Mouse (Mus musculus) MEL (cell line): ENCODE data around the gene Erbb4. TPM values are rescaled to one million over a fixed set of nuclear protein-coding genes. Genes with fewer than 3 reads are reported as not detected.

ENCODE experiments used
- DNase-seq: peaks from one replicate; pipeline ENCODE4 v3.0.0; 2011; ENCODE audit warnings: low read depth, low spot score
- H3K27ac ChIP-seq: 2 replicates; pipeline ENCODE4 v1.5.1; 2012; ENCODE audit warnings: low read depth, mild to moderate bottlenecking, control low read depth, low read length, moderate library complexity; ENCODE audit not compliant: control insufficient read depth
- H3K27me3 ChIP-seq, 2 experiments: fragments of 150-350 bp in 1 of 2; sonication (generic) in 1 of 2; 2 replicates each; pipeline ENCODE4 v1.6.1; 2012; ENCODE audit warnings: low read length in 2 of 2, mild to moderate bottlenecking in 2 of 2, improper control_type of control experiment in 1 of 2, moderate library complexity in 1 of 2; ENCODE audit not compliant: insufficient read depth in 2 of 2, control insufficient read depth in 1 of 2
- H3K36me3 ChIP-seq, 2 experiments: 2 replicates each; pipeline ENCODE4 v1.6.1; 2012 to 2014; ENCODE audit warnings: low read length in 2 of 2, improper control_type of control experiment in 1 of 2, inconsistent platforms in 1 of 2, mild to moderate bottlenecking in 1 of 2; ENCODE audit not compliant: insufficient read depth in 2 of 2, control insufficient read depth in 1 of 2
- H3K4me1 ChIP-seq, 2 experiments: fragments of 150-350 bp in 1 of 2; sonication (generic) in 1 of 2; 2 replicates each; pipeline ENCODE4 v1.6.1; 2012; ENCODE audit warnings: low read length in 2 of 2, improper control_type of control experiment in 1 of 2, mild to moderate bottlenecking in 1 of 2; ENCODE audit not compliant: insufficient read depth in 2 of 2, control insufficient read depth in 1 of 2
- H3K4me3 ChIP-seq, 2 experiments: fragments of 150-350 bp in 1 of 2; sonication (generic) in 1 of 2; 2 replicates each; pipeline ENCODE4 v1.5.1; 2012; ENCODE audit warnings: low read depth in 2 of 2, low read length in 2 of 2, mild to moderate bottlenecking in 2 of 2, moderate library complexity in 2 of 2, control low read depth in 1 of 2, improper control_type of control experiment in 1 of 2; ENCODE audit not compliant: control insufficient read depth in 1 of 2, insufficient read depth in 1 of 2
- H3K79me2 ChIP-seq: 2 replicates; pipeline ENCODE4 v1.6.1; 2012; ENCODE audit warnings: mild to moderate bottlenecking, low read length, moderate library complexity; ENCODE audit not compliant: control insufficient read depth, poor library complexity, insufficient read depth
- H3K9ac ChIP-seq: 2 replicates; pipeline ENCODE4 v1.6.1; 2012; ENCODE audit warnings: low read depth, mild to moderate bottlenecking, control low read depth, low read length, moderate library complexity; ENCODE audit not compliant: control insufficient read depth, poor library complexity, severe bottlenecking
- H3K9me3 ChIP-seq: fragments of 150-350 bp; sonication (generic); replicated peaks from 2 replicates; pipeline ENCODE4 v1.6.1; 2012; ENCODE audit warnings: mild to moderate bottlenecking, low read length, improper control_type of control experiment, moderate library complexity; ENCODE audit not compliant: insufficient read depth
- CHD2 ChIP-seq: IDR thresholded peaks from 2 replicates; pipeline ENCODE4 v1.6.1; 2011; ENCODE audit warnings: low read length, improper control_type of control experiment
- CTCF ChIP-seq, 3 experiments: IDR thresholded peaks in 2 of 3; conservative IDR thresholded peaks in 1 of 3; 2 replicates each; pipeline ENCODE4 v1.5.1; 2011 to 2012; ENCODE audit warnings: low read length in 3 of 3, low read depth in 2 of 3, mild to moderate bottlenecking in 2 of 3, improper control_type of control experiment in 1 of 3, inconsistent platforms in 1 of 3, mixed read lengths in 1 of 3, moderate library complexity in 1 of 3; ENCODE audit not compliant: control insufficient read depth in 1 of 3, insufficient read depth in 1 of 3, poor library complexity in 1 of 3, severe bottlenecking in 1 of 3
- E2F4 ChIP-seq: IDR thresholded peaks from 2 replicates; pipeline ENCODE4 v1.6.1; 2011; ENCODE audit warnings: low read depth, low read length, improper control_type of control experiment, borderline replicate concordance
- ELF1 ChIP-seq: IDR thresholded peaks from 2 replicates; pipeline ENCODE4 v1.6.1; 2014; ENCODE audit warnings: low read depth, mild to moderate bottlenecking, inconsistent platforms, low read length, improper control_type of control experiment, moderate library complexity
- ETS1 ChIP-seq: IDR thresholded peaks from 2 replicates; pipeline ENCODE4 v1.6.1; 2012; ENCODE audit warnings: low read depth, mild to moderate bottlenecking, inconsistent platforms, low read length, improper control_type of control experiment, moderate library complexity
- GABPA ChIP-seq: IDR thresholded peaks from 2 replicates; pipeline ENCODE4 v1.6.1; 2012; ENCODE audit warnings: low read depth, mild to moderate bottlenecking, inconsistent platforms, low read length, improper control_type of control experiment, moderate library complexity
- GATA1 ChIP-seq: IDR thresholded peaks from 2 replicates; pipeline ENCODE4 v1.6.1; 2011; ENCODE audit warnings: low read depth, low read length, improper control_type of control experiment
- HCFC1 ChIP-seq: IDR thresholded peaks from 2 replicates; pipeline ENCODE4 v1.6.1; 2012; ENCODE audit warnings: low read depth, mild to moderate bottlenecking, inconsistent platforms, low read length, improper control_type of control experiment, moderate library complexity
- JUND ChIP-seq: IDR thresholded peaks from 2 replicates; pipeline ENCODE4 v1.6.1; 2011; ENCODE audit warnings: low read depth, mild to moderate bottlenecking, improper control_type of control experiment, low read length
- KAT2A ChIP-seq: conservative IDR thresholded peaks from 2 replicates; pipeline ENCODE4 v1.6.1; 2012; ENCODE audit warnings: low read depth, low read length, improper control_type of control experiment, inconsistent platforms
- MAX ChIP-seq: IDR thresholded peaks from 2 replicates; pipeline ENCODE4 v1.6.1; 2011; ENCODE audit warnings: low read length, improper control_type of control experiment
- MAZ ChIP-seq: IDR thresholded peaks from 2 replicates; pipeline ENCODE4 v1.6.1; 2012; ENCODE audit warnings: low read depth, mild to moderate bottlenecking, inconsistent platforms, low read length, improper control_type of control experiment
- MXI1 ChIP-seq: IDR thresholded peaks from 2 replicates; pipeline ENCODE4 v1.6.1; 2011; ENCODE audit warnings: mild to moderate bottlenecking, low read depth, low read length, improper control_type of control experiment
- MYB ChIP-seq: IDR thresholded peaks from 2 replicates; pipeline ENCODE4 v1.6.1; 2011; ENCODE audit warnings: mild to moderate bottlenecking, low read depth, low read length, improper control_type of control experiment
- NELFE ChIP-seq: IDR thresholded peaks from 2 replicates; pipeline ENCODE4 v1.6.1; 2011; ENCODE audit warnings: low read depth, low read length, improper control_type of control experiment
- NRF1 ChIP-seq: IDR thresholded peaks from 2 replicates; pipeline ENCODE4 v1.6.1; 2014; ENCODE audit warnings: low read depth, mild to moderate bottlenecking, inconsistent platforms, low read length, improper control_type of control experiment, moderate library complexity; ENCODE audit not compliant: poor library complexity, insufficient read depth, severe bottlenecking
- POLR2AphosphoS2 ChIP-seq: IDR thresholded peaks from 2 replicates; pipeline ENCODE4 v1.6.1; 2011; ENCODE audit warnings: low read length, improper control_type of control experiment
- POLR2AphosphoS5 ChIP-seq: IDR thresholded peaks from 2 replicates; pipeline ENCODE4 v1.6.1; 2012; ENCODE audit warnings: low read depth, borderline replicate concordance, mild to moderate bottlenecking, inconsistent platforms, low read length, moderate library complexity, mixed read lengths
- RAD21 ChIP-seq: IDR thresholded peaks from 2 replicates; pipeline ENCODE4 v1.6.1; 2011; ENCODE audit warnings: mild to moderate bottlenecking, low read depth, low read length, improper control_type of control experiment
- RCOR1 ChIP-seq: IDR thresholded peaks from 2 replicates; pipeline ENCODE4 v1.6.1; 2012; ENCODE audit warnings: low read depth, mild to moderate bottlenecking, inconsistent platforms, low read length, improper control_type of control experiment
- SIN3A ChIP-seq: IDR thresholded peaks from 2 replicates; pipeline ENCODE4 v1.6.1; 2012; ENCODE audit warnings: low read length, improper control_type of control experiment, inconsistent platforms
- SMC3 ChIP-seq: IDR thresholded peaks from 2 replicates; pipeline ENCODE4 v1.6.1; 2011; ENCODE audit warnings: low read depth, low read length, improper control_type of control experiment
- UBTF ChIP-seq: IDR thresholded peaks from 2 replicates; pipeline ENCODE4 v1.6.1; 2012; ENCODE audit warnings: low read depth, mild to moderate bottlenecking, inconsistent platforms, low read length, improper control_type of control experiment, moderate library complexity, borderline replicate concordance; ENCODE audit not compliant: insufficient read depth
- USF1 ChIP-seq: IDR thresholded peaks from 2 replicates; pipeline ENCODE4 v1.6.1; 2014; ENCODE audit warnings: low read depth, mild to moderate bottlenecking, inconsistent platforms, low read length, improper control_type of control experiment, moderate library complexity
- USF2 ChIP-seq, 2 experiments: IDR thresholded peaks; 2 replicates each; pipeline ENCODE4 v1.6.1; 2011 to 2012; ENCODE audit warnings: improper control_type of control experiment in 2 of 2, low read length in 2 of 2, borderline replicate concordance in 1 of 2, inconsistent platforms in 1 of 2, low read depth in 1 of 2, mild to moderate bottlenecking in 1 of 2; ENCODE audit not compliant: insufficient read depth in 1 of 2
- ZMIZ1 ChIP-seq: IDR thresholded peaks from 2 replicates; pipeline ENCODE4 v1.6.1; 2012; ENCODE audit warnings: low read depth, mild to moderate bottlenecking, inconsistent platforms, low read length, improper control_type of control experiment, moderate library complexity
- ZNF384 ChIP-seq: IDR thresholded peaks from 2 replicates; pipeline ENCODE4 v1.6.1; 2012; ENCODE audit warnings: low read depth, mild to moderate bottlenecking, inconsistent platforms, low read length, improper control_type of control experiment
- polyA plus RNA-seq, 2 experiments: library from polyadenylated mRNA; stranded (reverse) in 1 of 2; unstranded in 1 of 2; fragments of >175 nt in 1 of 2; fragments of >200 nt in 1 of 2; gene quantifications; 2 replicates each; pipeline versions ENCODE4 v1.2.1 to v1.2.4; 2012; ENCODE audit warnings: low replicate concordance in 2 of 2, low read depth in 1 of 2; ENCODE audit not compliant: insufficient read length in 2 of 2, insufficient read depth in 1 of 2, missing spikeins in 1 of 2
- total RNA-seq: library from RNA; depleted of rRNA; stranded (reverse); fragments of 300-350 nt; gene quantifications from 2 replicates; pipeline ENCODE4 v1.2.3, GENCODE M21; 2012

Gene Erbb4
- total and polyA plus RNA-seq, 3 experiments: not detected

- Histone ChIP-seq H3K4me3 (no peak overlapping the region), H3K4me1 (no peaks in the 10 kb centered on the region), H3K36me3 (no peaks in the 10 kb centered on the region), H3K9me3 (no peaks in the 10 kb centered on the region), H3K79me2 (no peaks in the 10 kb centered on the region), H3K27ac (no peak overlapping the region), H3K27me3 (no peaks in the 10 kb centered on the region), H3K9ac (no peak overlapping the region)
- TF ChIP-seq ELF1 (no peak), CTCF (IDR thresholded peaks at IDR 0.05 in 2 of 3, conservative IDR thresholded peaks at IDR 0.05 in 1 of 3; ENCODE audit: control insufficient read depth in 1 of 3, insufficient read depth in 1 of 3, low read depth in 2 of 3, low read length in 3 of 3, poor library complexity in 1 of 3, severe bottlenecking in 1 of 3) (no peak), SMC3 (no peak), SIN3A (no peak), CHD2 (no peak), GABPA (no peak)
- DNase-seq: no peak
Observed at GRCm38 (mm10) chr1:68517820-68518219, 590.0 kb downstream of the Erbb4 start.

GRCm38 (mm10) chr1:68503873-68504272 lies 604.0 kb downstream of the Erbb4 start:
- Histone ChIP-seq H3K9ac (no peak overlapping the region), H3K4me1 (no peaks in the 10 kb centered on the region), H3K4me3 (no peak overlapping the region), H3K79me2 (no peaks in the 10 kb centered on the region), H3K27me3 (no peaks in the 10 kb centered on the region), H3K9me3 (no peaks in the 10 kb centered on the region), H3K27ac (no peak overlapping the region), H3K36me3 (no peaks in the 10 kb centered on the region)
- DNase-seq: no peak
- TF ChIP-seq NRF1: no peak
- no peak for TF ChIP-seq CTCF (IDR thresholded peaks at IDR 0.05 in 2 of 3, conservative IDR thresholded peaks at IDR 0.05 in 1 of 3; ENCODE audit: control insufficient read depth in 1 of 3, insufficient read depth in 1 of 3, low read depth in 2 of 3, low read length in 3 of 3, poor library complexity in 1 of 3, severe bottlenecking in 1 of 3)
- TF ChIP-seq ZNF384: no peak
- no peak for TF ChIP-seq GATA1
- no peak for TF ChIP-seq KAT2A

DNA sequence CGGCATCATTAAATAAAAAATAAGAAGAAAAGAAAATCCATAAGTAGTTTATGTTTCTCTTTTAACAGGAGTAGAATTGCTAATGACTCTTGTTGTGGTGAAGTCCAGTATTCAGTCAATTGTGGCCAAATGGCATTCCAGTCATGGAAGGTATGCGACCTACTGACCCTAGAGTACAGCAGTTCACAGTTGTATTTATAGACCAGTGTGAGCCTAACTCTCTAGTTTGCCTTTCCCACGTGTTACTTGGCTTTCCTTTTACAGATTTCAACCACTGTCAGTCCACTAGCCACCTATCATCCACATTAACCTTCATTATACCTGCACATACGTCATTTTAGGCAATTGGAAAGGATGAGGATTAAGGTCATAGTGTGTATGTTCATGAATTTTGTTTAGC lies 606.3 kb downstream of the Erbb4 start:
- no peak overlapping the region for H3K27ac ChIP-seq
- DNase-seq: no peak
- no peak overlapping the region for H3K9ac ChIP-seq
- TF ChIP-seq JUND (no peak), USF2 (IDR thresholded peaks at IDR 0.05; ENCODE audit: borderline replicate concordance in 1 of 2, insufficient read depth in 1 of 2, low read depth in 1 of 2, low read length in 2 of 2) (no peak), ZMIZ1 (no peak), USF1 (no peak), MXI1 (no peak), HCFC1 (no peak), NELFE (no peak), POLR2AphosphoS2 (no peak), ZNF384 (no peak), MAX (no peak), GATA1 (no peak), POLR2AphosphoS5 (no peak), MYB (no peak), MAZ (no peak), CHD2 (no peak), ETS1 (no peak), RCOR1 (no peak), RAD21 (no peak), E2F4 (no peak), UBTF (no peak)
- H3K9me3 ChIP-seq: no peaks in the 10 kb centered on the region
- no peaks in the 10 kb centered on the region for H3K4me1 ChIP-seq
- no peaks in the 10 kb centered on the region for H3K36me3 ChIP-seq
- no peaks in the 10 kb centered on the region for H3K27me3 ChIP-seq
- H3K4me3 ChIP-seq: no peak overlapping the region
- no peaks in the 10 kb centered on the region for H3K79me2 ChIP-seq
